Mouse (Mus musculus): Measurements from ENCODE around the gene Zic1.

Zic1 gene

GRCm38 (mm10) chr9:91365664-91366063 is at the start of gene Zic1:
TSS of gene Zic1 (minus strand) at chr9:91365810.
- DNase-seq (ENCODE audit: low spot score): no peak

GRCm38 (mm10) chr9:91414007-91414661 is 48.5 kb upstream of the Zic1 start:
- DNase-seq (ENCODE audit: low spot score): no peak

GRCm38 (mm10) chr9:91409771-91410170 is 44.2 kb upstream of the Zic1 start:
- no peak for DNase-seq (ENCODE audit: low spot score)

GRCm38 (mm10) chr9:91406258-91406763 is 40.7 kb upstream of the Zic1 start:
- DNase-seq (ENCODE audit: low spot score): no peak

GRCm38 (mm10) chr9:91405753-91406178 is 40.2 kb upstream of the Zic1 start:
- DNase-seq (ENCODE audit: low spot score): no peak

- no peak for DNase-seq (ENCODE audit: low spot score)
These were observed 39.5 kb upstream of the Zic1 start for GRCm38 (mm10) chr9:91404905-91405752.

GRCm38 (mm10) chr9:91404229-91404628 is 38.6 kb upstream of the Zic1 start:
- no peak for DNase-seq (ENCODE audit: low spot score)

- DNase-seq (ENCODE audit: low spot score): no peak
These were observed 35.9 kb upstream of the Zic1 start for GRCm38 (mm10) chr9:91401471-91401870.

- DNase-seq (ENCODE audit: low spot score): no peak
These were observed 35.0 kb upstream of the Zic1 start for GRCm38 (mm10) chr9:91400482-91401093.

- DNase-seq (ENCODE audit: low spot score): no peak
These were observed 34.4 kb upstream of the Zic1 start for GRCm38 (mm10) chr9:91399976-91400375.

GRCm38 (mm10) chr9:91395066-91395772 is 29.6 kb upstream of the Zic1 start:
- no peak for DNase-seq (ENCODE audit: low spot score)

GRCm38 (mm10) chr9:91394211-91394646 is 28.6 kb upstream of the Zic1 start:
- no peak for DNase-seq (ENCODE audit: low spot score)

- no peak for DNase-seq (ENCODE audit: low spot score)
These were observed 27.9 kb upstream of the Zic1 start for GRCm38 (mm10) chr9:91393376-91394068.

GRCm38 (mm10) chr9:91388173-91388572 is 22.6 kb upstream of the Zic1 start:
- DNase-seq (ENCODE audit: low spot score): no peak

- no peak for DNase-seq (ENCODE audit: low spot score)
These were observed 22.1 kb upstream of the Zic1 start for GRCm38 (mm10) chr9:91387740-91388080.

GRCm38 (mm10) chr9:91386891-91387739 is 21.5 kb upstream of the Zic1 start:
- DNase-seq (ENCODE audit: low spot score): no peak

- no peak for DNase-seq (ENCODE audit: low spot score)
These were observed 20.9 kb upstream of the Zic1 start for GRCm38 (mm10) chr9:91386502-91386890.

GRCm38 (mm10) chr9:91385561-91386430 is 20.2 kb upstream of the Zic1 start:
- no peak for DNase-seq (ENCODE audit: low spot score)

- no peak for DNase-seq (ENCODE audit: low spot score)
These were observed 19.3 kb upstream of the Zic1 start for GRCm38 (mm10) chr9:91384693-91385560.

Data from lung, postnatal 25 days (tissue).